ENCODE assay signal across 44 mouse cellular contexts in the genomic region with DNA sequence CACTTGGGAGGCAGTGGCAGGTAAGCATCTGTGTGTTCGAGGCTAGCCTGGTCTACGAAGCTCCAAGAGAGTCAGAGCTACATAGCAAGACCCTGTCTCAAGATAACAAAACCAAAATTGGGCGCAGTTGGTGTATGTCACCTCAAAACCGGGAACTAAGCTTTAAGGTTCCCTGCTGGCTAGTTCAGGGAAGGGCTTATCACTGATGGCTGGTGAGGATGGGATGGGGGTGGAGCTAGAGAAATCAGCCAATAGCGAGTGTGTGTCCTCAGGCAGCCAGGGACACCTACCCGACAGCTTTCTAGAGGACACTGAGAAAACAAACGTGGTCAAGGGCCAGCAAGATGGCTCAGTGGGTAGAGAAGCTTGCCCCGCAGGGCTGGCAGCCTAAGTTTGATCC. TPM values are rescaled to one million over a fixed set of nuclear protein-coding genes. Genes with fewer than 3 reads are reported as not detected.
"Had no signal": no experiment of that assay in that cellular context is flagged by ENCODE, and none has a peak within 500 bp of the region (broad histone marks: within the 10 kb centered on the region; RNA-seq: fewer than 3 reads in every experiment).

No protein-coding gene starts in this region.

- H3K9me3 ChIP-seq: limb, embryonic 10.5 days; limb, embryonic 12.5 days; limb, embryonic 13.5 days; limb, embryonic 15.5 days; liver, embryonic 12.5 days; liver, embryonic 13.5 days; liver, embryonic 15.5 days; lung, embryonic 15.5 days; midbrain, embryonic 10.5 days; midbrain, embryonic 12.5 days; midbrain, embryonic 13.5 days; midbrain, embryonic 15.5 days had no signal

- H3K4me1 ChIP-seq: limb, embryonic 10.5 days; limb, embryonic 12.5 days; limb, embryonic 13.5 days; limb, embryonic 15.5 days; liver, embryonic 12.5 days; liver, embryonic 13.5 days; liver, embryonic 15.5 days; lung, embryonic 15.5 days; megakaryocyte, embryonic 14.5 days; midbrain, embryonic 10.5 days; midbrain, embryonic 12.5 days; midbrain, embryonic 13.5 days; midbrain, embryonic 15.5 days had no signal

- H3K4me3 ChIP-seq: limb, embryonic 10.5 days; limb, embryonic 12.5 days; limb, embryonic 13.5 days; limb, embryonic 15.5 days; liver, embryonic 12.5 days; liver, embryonic 13.5 days; liver, embryonic 15.5 days; lung, embryonic 15.5 days; megakaryocyte, embryonic 14.5 days; midbrain, embryonic 10.5 days; midbrain, embryonic 12.5 days; midbrain, embryonic 13.5 days; midbrain, embryonic 15.5 days; myocyte had no signal

- H3K27me3 ChIP-seq: limb, embryonic 12.5 days; limb, embryonic 13.5 days; limb, embryonic 15.5 days; liver, embryonic 12.5 days; liver, embryonic 15.5 days; lung, embryonic 15.5 days; midbrain, embryonic 12.5 days; midbrain, embryonic 13.5 days; midbrain, embryonic 15.5 days had no signal

- H3K27ac ChIP-seq: limb, embryonic 10.5 days; limb, embryonic 12.5 days; limb, embryonic 13.5 days; limb, embryonic 15.5 days; liver, embryonic 12.5 days; liver, embryonic 13.5 days; liver, embryonic 14.5 days; liver, embryonic 15.5 days; lung, embryonic 15.5 days; macrophage; midbrain, embryonic 10.5 days; midbrain, embryonic 12.5 days; midbrain, embryonic 13.5 days; midbrain, embryonic 15.5 days had no signal

- H3K9ac ChIP-seq: limb, embryonic 12.5 days; limb, embryonic 13.5 days; limb, embryonic 15.5 days; liver, embryonic 12.5 days; liver, embryonic 13.5 days; liver, embryonic 14.5 days; liver, embryonic 15.5 days; liver, postnatal 0 days; lung, embryonic 14.5 days; lung, embryonic 15.5 days; midbrain, embryonic 12.5 days; midbrain, embryonic 13.5 days; midbrain, embryonic 15.5 days had no signal

- H3K36me3 ChIP-seq: limb, embryonic 10.5 days; limb, embryonic 12.5 days; limb, embryonic 13.5 days; limb, embryonic 15.5 days; liver, embryonic 12.5 days; liver, embryonic 13.5 days; liver, embryonic 15.5 days; lung, embryonic 15.5 days; midbrain, embryonic 10.5 days; midbrain, embryonic 12.5 days; midbrain, embryonic 13.5 days; midbrain, embryonic 15.5 days had no signal

- DNase-seq: left cerebral cortex, postnatal 4 days; liver; liver, embryonic 13.5 days; liver, postnatal 0 days; lung, adult 18-20 months; lung, adult 2 months; lung, embryonic 14.5 days; lung, postnatal 10 days; lung, postnatal 14 days; lung, postnatal 36 days; lung, postnatal 4 days; midbrain, embryonic 14.5 days had no signal

RNA-seq across cellular contexts. Expression of gene Cdsn, which starts 6.3 kb away (rescaled TPM):
- total RNA-seq: liver, adult 2 months; megakaryocyte progenitor cell, adult 5-6 weeks; megakaryocyte, adult 5-6 weeks; megakaryocyte-erythroid progenitor cell, adult 5-6 weeks; monocyte, adult 5-6 weeks had no signal
- polyA plus RNA-seq: limb, embryonic 10.5 days; limb, embryonic 11.5 days; limb, embryonic 12.5 days; liver, adult 2 months; liver, embryonic 11.5 days; liver, embryonic 12.5 days; liver, embryonic 13.5 days; liver, embryonic 14.5 days; liver, postnatal 0 days; lung, embryonic 15.5 days; macrophage had no signal

RNA-seq across cellular contexts. Expression of gene 2300002M23Rik, which starts 9.0 kb away (rescaled TPM):
- total RNA-seq: left cerebral cortex, adult 8-10 months; left cerebral cortex, postnatal 10 days; left cerebral cortex, postnatal 14 days; left cerebral cortex, postnatal 25 days; left cerebral cortex, postnatal 36 days; left cerebral cortex, postnatal 4 days; liver, adult 2 months; megakaryocyte progenitor cell, adult 5-6 weeks; megakaryocyte, adult 5-6 weeks; megakaryocyte-erythroid progenitor cell, adult 5-6 weeks; midbrain, postnatal 0 days; monocyte, adult 5-6 weeks had no signal
- polyA plus RNA-seq: limb, embryonic 10.5 days; limb, embryonic 11.5 days; limb, embryonic 12.5 days; limb, embryonic 13.5 days; liver, adult 2 months; liver, embryonic 11.5 days; liver, embryonic 12.5 days; liver, embryonic 13.5 days; liver, embryonic 14.5 days; liver, embryonic 15.5 days; liver, embryonic 16.5 days; liver, postnatal 0 days; lung, embryonic 14.5 days; lung, postnatal 0 days; macrophage; midbrain, embryonic 10.5 days; midbrain, embryonic 11.5 days; midbrain, embryonic 12.5 days; midbrain, embryonic 13.5 days; midbrain, embryonic 14.5 days; midbrain, embryonic 15.5 days; midbrain, embryonic 16.5 days; midbrain, postnatal 0 days; myocyte had no signal

RNA-seq across cellular contexts. Expression of gene Psors1c2, which starts 25.2 kb away (rescaled TPM):
- total RNA-seq: liver, adult 2 months; megakaryocyte progenitor cell, adult 5-6 weeks; megakaryocyte, adult 5-6 weeks; megakaryocyte-erythroid progenitor cell, adult 5-6 weeks; midbrain, postnatal 0 days; monocyte, adult 5-6 weeks had no signal
- polyA plus RNA-seq: liver, adult 2 months; lung, postnatal 0 days; macrophage had no signal
